Mouse (Mus musculus) ES-Bruce4 (cell line): Measurements from ENCODE around the gene Slc24a3.

Source experiments
- CTCF ChIP-seq: IDR thresholded peaks from one replicate; pipeline ENCODE4 v1.8.1; 2011; ENCODE audit warnings: low read depth, low read length
- POLR2A ChIP-seq: IDR thresholded peaks from one replicate; pipeline ENCODE4 v1.8.1; 2011; ENCODE audit warnings: low read length; ENCODE audit not compliant: insufficient read depth

DNA sequence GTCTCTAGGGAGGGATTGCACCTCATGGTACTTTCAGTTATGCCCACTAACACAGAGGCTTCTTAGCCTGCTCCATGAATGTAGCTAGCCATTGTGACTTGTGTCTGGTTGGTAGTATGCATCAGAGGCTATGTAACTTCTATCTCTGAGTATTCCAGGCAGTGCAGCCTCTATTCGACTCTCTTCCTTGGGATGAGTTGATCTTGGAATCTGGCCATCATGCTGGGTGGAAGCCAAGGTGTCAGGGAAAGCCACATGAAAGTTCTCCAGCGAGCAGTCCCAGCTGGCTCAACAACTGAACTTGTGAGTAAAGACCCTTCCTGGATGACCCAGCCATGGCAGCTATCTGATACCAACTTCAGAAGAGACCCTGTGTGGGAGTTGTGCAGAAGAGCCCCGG lies 89.8 kb downstream of the Slc24a3 start:
- no peak for TF ChIP-seq CTCF
- no peak for TF ChIP-seq POLR2A
